Mouse (Mus musculus) hindbrain, embryonic 14.5 days (tissue): ENCODE data around the gene Slc5a5. TPM values are rescaled to one million over a fixed set of nuclear protein-coding genes. Genes with fewer than 3 reads are reported as not detected.

Experiments used
- ATAC-seq: fragments of 200-750 bp; cut with Nextera tagmentation; 2 replicates; pipeline ENCODE4 v1.8.0; 2017; ENCODE audit warnings: moderate number of reproducible peaks, mild to moderate bottlenecking, moderate TSS enrichment, moderate library complexity; ENCODE audit not compliant: low FRiP score
- DNase-seq: peaks from one replicate; pipeline ENCODE4 v3.0.0-alpha.2; 2015; ENCODE audit warnings: low spot score
- H3K27ac ChIP-seq: fragments of 300-500 bp; sonication (generic); 2 replicates; pipeline ENCODE4 v1.5.1; 2014; ENCODE audit warnings: mild to moderate bottlenecking, moderate library complexity
- H3K27me3 ChIP-seq: fragments of 300-500 bp; sonication (generic); 2 replicates; pipeline ENCODE4 v1.6.1; 2014; ENCODE audit warnings: mild to moderate bottlenecking, low read length, mixed read lengths; ENCODE audit not compliant: control insufficient read depth, insufficient read depth
- H3K36me3 ChIP-seq: fragments of 300-500 bp; sonication (generic); replicated peaks from 2 replicates; pipeline ENCODE4 v1.6.1; 2014; ENCODE audit not compliant: control insufficient read depth, insufficient read depth
- H3K4me1 ChIP-seq: fragments of 300-500 bp; sonication (generic); replicated peaks from 2 replicates; pipeline ENCODE4 v1.6.1; 2014; ENCODE audit warnings: antibody characterized with exemption, low read length, mixed read lengths; ENCODE audit not compliant: control insufficient read depth, insufficient read depth
- H3K4me2 ChIP-seq: fragments of 300-500 bp; sonication (generic); replicated peaks from 2 replicates; pipeline ENCODE4 v1.6.1; 2014; ENCODE audit warnings: mild to moderate bottlenecking, moderate library complexity
- H3K4me3 ChIP-seq: fragments of 300-500 bp; sonication (generic); replicated peaks from 2 replicates; pipeline ENCODE4 v1.5.1; 2014; ENCODE audit warnings: mild to moderate bottlenecking, low read length
- H3K9ac ChIP-seq: fragments of 300-500 bp; sonication (generic); 2 replicates; pipeline ENCODE4 v1.6.1; 2014
- H3K9me3 ChIP-seq: fragments of 300-500 bp; sonication (generic); 2 replicates; pipeline ENCODE4 v1.6.1; 2016; ENCODE audit warnings: low read length; ENCODE audit not compliant: control insufficient read depth
- WGBS: fragments of 180-500 bp; shearing (Covaris S2); extraction: QIAGEN DNeasy Blood & Tissue Kit; methylation state at CpG from one replicate; pipeline ENCODE4 v1.1.7; 2014; 5-methylcytosine and 5-hydroxymethylcytosine counted together
- polyA plus RNA-seq: library from polyadenylated mRNA; unstranded; fragments of >200 nt; fragmentation: Nextera tagmentation; extraction: Ambion mirVana; gene quantifications from 2 replicates; pipeline ENCODE4 v1.2.1, GENCODE M21; 2014

Slc5a5 gene
- polyA plus RNA-seq, 1 experiment from 2014 or later: 1.5 TPM

GRCm38 (mm10) chr8:70925754-70926153 is 33.2 kb upstream of the Slc5a5 start:
- H3K27ac ChIP-seq: no peak overlapping the region
- peaks cover 7% of the 10 kb centered on the region; the same call in 1 of the 2 replicates for H3K36me3 ChIP-seq
- no peak overlapping the region for H3K9ac ChIP-seq
- H3K4me1 ChIP-seq: no peaks in the 10 kb centered on the region
- H3K27me3 ChIP-seq: no peaks in the 10 kb centered on the region
- H3K4me2 ChIP-seq: no peak overlapping the region
- ATAC-seq (no peak), DNase-seq (no peak)
- no peaks in the 10 kb centered on the region for H3K9me3 ChIP-seq
- 95% methylated on average over 4 of the region's 4 CpGs for WGBS
- no peak overlapping the region for H3K4me3 ChIP-seq

GRCm38 (mm10) chr8:70924151-70924550 is 31.6 kb upstream of the Slc5a5 start:
- Histone ChIP-seq H3K9me3 (no peaks in the 10 kb centered on the region), H3K4me2 (no peak overlapping the region), H3K4me1 (no peaks in the 10 kb centered on the region), H3K4me3 (no peak overlapping the region), H3K36me3 (peaks cover 16% of the 10 kb centered on the region; the same call in 1 of the 2 replicates), H3K27ac (no peak overlapping the region), H3K9ac (no peak overlapping the region), H3K27me3 (no peaks in the 10 kb centered on the region)
- DNase-seq (no peak), ATAC-seq (no peak)
- WGBS: 85% methylated on average over 4 of the region's 4 CpGs

- H3K9ac ChIP-seq: no peak overlapping the region
- H3K9me3 ChIP-seq: no peaks in the 10 kb centered on the region
- no peaks in the 10 kb centered on the region for H3K4me1 ChIP-seq
- H3K4me3 ChIP-seq: no peak overlapping the region
- no peak overlapping the region for H3K4me2 ChIP-seq
- 93% methylated on average over 9 of the region's 9 CpGs for WGBS
- ATAC-seq (no peak), DNase-seq (no peak)
- no peaks in the 10 kb centered on the region for H3K27me3 ChIP-seq
- no peak overlapping the region for H3K27ac ChIP-seq
- peaks cover 54% of the 10 kb centered on the region for H3K36me3 ChIP-seq
These were observed 27.7 kb upstream of the Slc5a5 start for GRCm38 (mm10) chr8:70920049-70920922.

GRCm38 (mm10) chr8:70914704-70915103 is 22.1 kb upstream of the Slc5a5 start:
- H3K4me3 ChIP-seq: no peak overlapping the region
- H3K27me3 ChIP-seq: no peaks in the 10 kb centered on the region
- no peak overlapping the region for H3K4me2 ChIP-seq
- H3K27ac ChIP-seq: no peak overlapping the region
- H3K9me3 ChIP-seq: no peaks in the 10 kb centered on the region
- ATAC-seq (no peak), DNase-seq (no peak)
- 97% methylated on average over 17 of the region's 17 CpGs for WGBS
- peaks cover 81% of the 10 kb centered on the region for H3K36me3 ChIP-seq
- no peak overlapping the region for H3K9ac ChIP-seq
- no peaks in the 10 kb centered on the region for H3K4me1 ChIP-seq

- no peak overlapping the region for H3K4me3 ChIP-seq
- no peak; the same call in 1 of the 2 replicates for ATAC-seq
- WGBS: 95% methylated on average over 26 of the region's 26 CpGs
- H3K27ac ChIP-seq: no peak overlapping the region
- no peaks in the 10 kb centered on the region for H3K27me3 ChIP-seq
- no peak overlapping the region for H3K9ac ChIP-seq
- no peak for DNase-seq
- no peak overlapping the region for H3K4me2 ChIP-seq
- peaks cover 70% of the 10 kb centered on the region for H3K36me3 ChIP-seq
- no peaks in the 10 kb centered on the region for H3K4me1 ChIP-seq
- no peaks in the 10 kb centered on the region for H3K9me3 ChIP-seq
These were observed 21.0 kb upstream of the Slc5a5 start for GRCm38 (mm10) chr8:70913523-70913922.

GRCm38 (mm10) chr8:70912955-70913354 is 20.4 kb upstream of the Slc5a5 start:
- Histone ChIP-seq H3K4me1 (no peaks in the 10 kb centered on the region), H3K9me3 (no peaks in the 10 kb centered on the region), H3K27ac (no peak overlapping the region), H3K36me3 (peaks cover 64% of the 10 kb centered on the region), H3K27me3 (no peaks in the 10 kb centered on the region), H3K4me2 (no peak overlapping the region), H3K4me3 (no peak overlapping the region), H3K9ac (no peak overlapping the region)
- no peak for ATAC-seq
- DNase-seq: no peak
- WGBS: 93% methylated on average over 30 of the region's 30 CpGs

GRCm38 (mm10) chr8:70911596-70911995 is 19.0 kb upstream of the Slc5a5 start:
- Histone ChIP-seq H3K4me2 (no peak overlapping the region), H3K36me3 (peaks cover 51% of the 10 kb centered on the region), H3K4me3 (no peak overlapping the region), H3K9me3 (no peaks in the 10 kb centered on the region), H3K27me3 (no peaks in the 10 kb centered on the region), H3K9ac (no peak overlapping the region), H3K27ac (no peak overlapping the region), H3K4me1 (peaks cover 7% of the 10 kb centered on the region)
- 90% methylated on average over 5 of the region's 5 CpGs for WGBS
- no peak for ATAC-seq
- no peak for DNase-seq

- Histone ChIP-seq H3K4me3 (no peak overlapping the region), H3K27me3 (peaks cover 3% of the 10 kb centered on the region; the same call in 1 of the 2 replicates)
- 97% methylated on average over 2 of the region's 2 CpGs for WGBS
These were observed 15.0 kb upstream of the Slc5a5 start for GRCm38 (mm10) chr8:70907518-70907917.

GRCm38 (mm10) chr8:70905831-70906736 is 13.5 kb upstream of the Slc5a5 start, which contains the start of gene Map1s:
Gene Map1s, plus strand, starts transcription at chr8:70905932.
- H3K4me2 ChIP-seq: peak within 1 kb of the TSS; percentile 74
- under 1% methylated on average over 82 of the region's 86 CpGs for WGBS
- H3K9me3 ChIP-seq: no peaks in the 10 kb centered on the region
- peaks cover 9% of the 10 kb centered on the region for H3K4me1 ChIP-seq
- DNase-seq (peak; percentile 92), ATAC-seq (peak; percentile 94)
- no peaks in the 10 kb centered on the region for H3K36me3 ChIP-seq
- H3K9ac ChIP-seq: peak within 1 kb of the TSS; percentile 90
- peak within 1 kb of the TSS; percentile 89 for H3K27ac ChIP-seq
- H3K27me3 ChIP-seq: peaks cover 3% of the 10 kb centered on the region; the same call in 1 of the 2 replicates
- peak within 1 kb of the TSS; percentile 76 for H3K4me3 ChIP-seq

More at GRCm38 (mm10) chr8:70907518-70907917, 15.0 kb upstream of the Slc5a5 start:
- DNase-seq: no peak
- Histone ChIP-seq H3K36me3 (peaks cover 10% of the 10 kb centered on the region), H3K9ac (no peak overlapping the region), H3K4me1 (peaks cover 9% of the 10 kb centered on the region), H3K27ac (no peak overlapping the region), H3K9me3 (no peaks in the 10 kb centered on the region), H3K4me2 (peak overlapping the region; percentile 74; the same call in 1 of the 2 replicates)
- ATAC-seq: no peak
